Mouse (Mus musculus) neural tube, embryonic 13.5 days (tissue): ENCODE results near the gene Nkain2. TPM values are rescaled to one million over a fixed set of nuclear protein-coding genes. Genes with fewer than 3 reads are reported as not detected.

ENCODE experiments used
- ATAC-seq: fragments of 200-750 bp; cut with Nextera tagmentation; 2 replicates; pipeline ENCODE4 v1.8.0; 2017; ENCODE audit warnings: low read depth, mild to moderate bottlenecking, moderate TSS enrichment, moderate library complexity
- H3K27ac ChIP-seq: fragments of 300-500 bp; sonication (generic); replicated peaks from 2 replicates; pipeline ENCODE4 v1.5.1; 2015; ENCODE audit warnings: moderate library complexity, mild to moderate bottlenecking, inconsistent platforms
- H3K27me3 ChIP-seq: fragments of 300-500 bp; sonication (generic); 2 replicates; pipeline ENCODE4 v1.6.1; 2015; ENCODE audit warnings: mild to moderate bottlenecking, inconsistent platforms
- H3K36me3 ChIP-seq: fragments of 300-500 bp; sonication (generic); 2 replicates; pipeline ENCODE4 v1.6.1; 2015; ENCODE audit warnings: mild to moderate bottlenecking, inconsistent platforms
- H3K4me1 ChIP-seq: fragments of 300-500 bp; sonication (generic); replicated peaks from 2 replicates; pipeline ENCODE4 v1.6.1; 2015; ENCODE audit warnings: inconsistent platforms
- H3K4me2 ChIP-seq: fragments of 300-500 bp; sonication (generic); 2 replicates; pipeline ENCODE4 v1.6.1; 2015; ENCODE audit warnings: inconsistent platforms, mild to moderate bottlenecking, moderate library complexity
- H3K4me3 ChIP-seq: fragments of 300-500 bp; sonication (generic); 2 replicates; pipeline ENCODE4 v1.5.1; 2015; ENCODE audit warnings: mild to moderate bottlenecking, inconsistent platforms
- H3K9ac ChIP-seq: fragments of 300-500 bp; sonication (generic); 2 replicates; pipeline ENCODE4 v1.6.1; 2015; ENCODE audit warnings: moderate library complexity, mild to moderate bottlenecking, inconsistent platforms
- H3K9me3 ChIP-seq: fragments of 300-500 bp; sonication (generic); 2 replicates; pipeline ENCODE4 v1.6.1; 2016; ENCODE audit warnings: inconsistent platforms
- WGBS: fragments of 180-500 bp; shearing (Covaris S2); methylation state at CpG from one replicate; pipeline ENCODE4 v1.1.7; 2015; 5-methylcytosine and 5-hydroxymethylcytosine counted together
- polyA plus RNA-seq: library from polyadenylated mRNA; unstranded; fragments of >200 nt; fragmentation: Nextera tagmentation; extraction: Ambion mirVana; gene quantifications from 2 replicates; pipeline ENCODE4 v1.2.1, GENCODE M21; 2015

Gene Nkain2
- polyA plus RNA-seq, 1 experiment from 2014 or later: 11.2 TPM

DNA sequence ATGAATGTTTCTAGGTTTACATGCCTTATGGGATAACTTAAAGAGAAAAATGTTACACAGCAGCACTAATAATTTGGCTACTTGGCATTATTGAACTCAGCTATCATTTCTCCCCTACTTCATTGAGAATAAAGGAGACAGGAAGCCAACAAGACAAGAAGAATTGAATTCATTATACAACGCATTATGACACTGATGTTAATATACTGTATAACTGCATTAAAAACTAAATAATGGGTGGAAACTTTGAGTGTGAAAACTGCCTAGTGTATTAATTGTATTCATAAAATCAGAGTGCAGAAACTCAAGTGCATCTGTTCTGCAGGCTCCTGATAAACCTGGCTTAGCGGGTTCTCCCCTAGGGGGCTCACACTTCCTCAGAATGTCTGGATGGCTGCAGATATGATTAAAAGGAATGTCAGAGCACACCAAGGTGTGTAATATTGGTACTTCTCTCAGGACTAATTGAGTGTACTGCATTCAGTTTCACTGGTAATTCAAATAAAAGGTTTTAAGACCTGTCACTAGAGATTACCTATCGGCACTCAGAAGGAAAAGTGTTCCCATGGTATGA, 589.2 kb downstream of the Nkain2 start:
- Histone ChIP-seq H3K27me3 (no peaks in the 10 kb centered on the region), H3K9ac (no peak overlapping the region), H3K9me3 (no peaks in the 10 kb centered on the region), H3K4me1 (no peaks in the 10 kb centered on the region), H3K27ac (no peak overlapping the region), H3K4me2 (no peak overlapping the region), H3K36me3 (no peaks in the 10 kb centered on the region), H3K4me3 (no peak overlapping the region)
- ATAC-seq: peak; percentile 72
- 77% methylated on average over 3 of the region's 3 CpGs for WGBS

DNA sequence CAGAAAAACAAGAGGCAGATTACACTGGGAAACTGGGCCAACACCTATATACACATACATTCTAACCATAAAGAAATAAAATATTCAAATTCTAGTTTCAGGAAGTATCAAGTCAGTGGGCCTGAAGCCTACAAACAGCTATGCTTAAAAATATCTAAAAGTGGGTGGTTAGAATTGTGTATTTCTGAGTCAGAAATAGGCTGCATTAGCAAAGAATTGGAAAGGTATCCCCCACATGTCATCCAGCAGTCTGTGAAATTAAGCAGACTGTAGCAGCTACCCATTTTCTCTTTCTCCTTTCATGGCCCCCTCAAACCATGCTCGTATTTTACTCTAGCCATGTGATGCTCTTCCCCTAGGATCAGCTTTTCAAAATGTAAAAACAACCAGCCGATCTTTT, 599.8 kb downstream of the Nkain2 start:
- Histone ChIP-seq H3K4me2 (no peak overlapping the region), H3K27ac (no peak overlapping the region), H3K4me3 (no peak overlapping the region), H3K9me3 (no peaks in the 10 kb centered on the region), H3K36me3 (no peaks in the 10 kb centered on the region), H3K9ac (no peak overlapping the region), H3K4me1 (no peaks in the 10 kb centered on the region), H3K27me3 (no peaks in the 10 kb centered on the region)
- ATAC-seq: no peak
- 64% methylated on average over 2 of the region's 2 CpGs for WGBS

DNA sequence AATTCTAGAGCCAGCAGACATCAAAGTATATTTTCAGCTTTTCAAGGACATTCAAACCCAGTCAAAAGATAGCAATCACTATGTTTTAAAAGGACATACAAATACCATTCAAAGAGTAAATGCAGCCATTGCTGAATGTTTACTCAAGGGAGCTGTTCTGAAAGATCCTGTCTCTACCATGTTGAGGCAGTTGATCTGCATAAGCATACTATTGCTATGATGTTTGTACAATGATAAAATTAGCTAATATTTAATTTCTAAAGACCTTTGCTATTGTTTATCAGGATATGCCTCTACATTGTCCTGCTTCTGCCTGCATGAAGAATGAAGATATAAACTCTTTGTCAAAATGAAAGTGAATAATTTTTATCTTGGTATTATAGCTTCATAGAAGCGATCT, 606.6 kb downstream of the Nkain2 start:
- WGBS: 72% methylated on average over 1 of the region's 1 CpGs
- H3K4me2 ChIP-seq: no peak overlapping the region

DNA sequence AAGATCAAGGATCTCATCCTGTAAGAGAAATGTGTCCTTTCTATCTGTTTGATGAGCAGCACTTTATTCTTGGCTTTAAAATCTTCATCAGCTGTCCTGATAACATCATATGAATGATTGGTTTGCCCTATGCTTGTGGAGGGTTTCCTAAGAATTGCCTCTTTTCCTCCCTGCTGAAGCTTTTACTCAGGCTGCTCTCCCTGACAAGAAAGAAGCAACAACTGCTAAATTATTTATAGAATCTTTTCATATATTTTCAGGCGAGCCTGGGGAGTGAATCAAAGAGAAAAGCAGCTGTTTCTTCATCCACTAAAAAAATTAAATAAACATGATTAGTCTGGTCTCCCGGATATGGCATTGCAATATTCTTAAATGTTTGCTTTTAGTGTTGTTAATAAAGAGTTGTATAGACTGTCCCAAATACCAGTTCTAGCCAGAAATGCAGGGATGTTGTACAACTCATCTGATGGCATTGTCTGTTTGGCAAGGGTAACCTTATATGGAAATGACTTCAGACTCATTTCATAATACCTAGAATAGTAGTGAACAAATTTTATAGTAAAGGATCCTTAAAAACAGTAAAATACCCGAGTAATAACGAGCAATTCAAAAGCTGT, 646.9 kb downstream of the Nkain2 start:
- no peak for ATAC-seq
- Histone ChIP-seq H3K4me1 (no peaks in the 10 kb centered on the region), H3K4me3 (no peak overlapping the region), H3K9me3 (no peaks in the 10 kb centered on the region; the same call in 1 of the 2 replicates), H3K9ac (no peak overlapping the region), H3K36me3 (no peaks in the 10 kb centered on the region), H3K27ac (no peak overlapping the region), H3K4me2 (no peak overlapping the region), H3K27me3 (no peaks in the 10 kb centered on the region)
- 76% methylated on average over 4 of the region's 4 CpGs for WGBS

More for the DNA sequence above, 606.6 kb downstream of the Nkain2 start:
- no peaks in the 10 kb centered on the region for H3K4me1 ChIP-seq
- no peak for ATAC-seq
- H3K9ac ChIP-seq: no peak overlapping the region
- H3K36me3 ChIP-seq: no peaks in the 10 kb centered on the region
- no peak overlapping the region for H3K27ac ChIP-seq
- H3K27me3 ChIP-seq: no peaks in the 10 kb centered on the region
- H3K9me3 ChIP-seq: no peaks in the 10 kb centered on the region
- no peak overlapping the region for H3K4me3 ChIP-seq

DNA sequence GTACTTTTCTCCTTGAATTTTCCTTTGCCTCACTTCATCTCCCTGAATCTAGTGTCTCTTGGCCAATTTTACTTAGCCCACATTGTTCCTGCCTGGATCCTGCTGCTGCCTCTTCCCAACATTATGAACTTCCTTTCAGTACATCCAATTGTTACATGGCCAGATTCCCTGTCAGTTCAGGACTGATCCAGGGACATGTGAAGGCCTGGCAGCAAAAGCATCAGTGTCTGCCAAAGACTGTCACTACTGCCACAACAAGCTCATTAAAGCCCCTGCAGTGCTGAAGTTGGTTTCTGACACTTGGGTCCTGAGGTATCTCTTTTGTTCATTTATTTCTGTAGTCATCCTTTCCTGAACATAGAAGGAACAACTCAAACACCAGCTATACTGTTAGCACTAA, 649.1 kb downstream of the Nkain2 start:
- no peak overlapping the region for H3K9ac ChIP-seq
- H3K27ac ChIP-seq: no peak overlapping the region
- no peaks in the 10 kb centered on the region for H3K9me3 ChIP-seq
- no peaks in the 10 kb centered on the region for H3K4me1 ChIP-seq
- no peaks in the 10 kb centered on the region for H3K27me3 ChIP-seq
- H3K4me2 ChIP-seq: no peak overlapping the region
- no peaks in the 10 kb centered on the region for H3K36me3 ChIP-seq
- no peak overlapping the region for H3K4me3 ChIP-seq
- no peak for ATAC-seq

DNA sequence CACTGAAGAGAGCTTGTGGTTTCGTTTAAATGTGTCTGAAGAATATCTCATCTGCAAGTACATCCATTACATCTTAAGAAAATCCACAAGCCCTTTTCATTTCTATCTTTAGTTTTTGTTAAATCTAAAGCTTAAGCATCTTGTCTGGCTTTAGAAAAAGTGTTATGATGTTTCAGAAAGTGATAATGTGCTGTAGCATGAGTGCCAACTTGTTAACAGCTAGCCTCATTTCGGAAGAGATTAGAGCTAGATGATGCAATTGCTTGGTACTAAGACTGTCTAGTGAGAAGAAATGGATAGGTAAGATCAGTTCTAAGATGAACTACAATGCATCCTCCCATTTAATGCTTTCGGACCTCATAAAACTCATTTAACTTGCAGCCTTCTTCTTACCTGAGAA, 707.3 kb downstream of the Nkain2 start:
- H3K9ac ChIP-seq: no peak overlapping the region
- no peak for ATAC-seq
- H3K4me3 ChIP-seq: no peak overlapping the region
- no peak overlapping the region for H3K27ac ChIP-seq
- no peak overlapping the region for H3K4me2 ChIP-seq
- H3K4me1 ChIP-seq: no peaks in the 10 kb centered on the region
- no peaks in the 10 kb centered on the region for H3K36me3 ChIP-seq
- H3K9me3 ChIP-seq: no peaks in the 10 kb centered on the region
- H3K27me3 ChIP-seq: no peaks in the 10 kb centered on the region
- WGBS: 89% methylated on average over 3 of the region's 3 CpGs

DNA sequence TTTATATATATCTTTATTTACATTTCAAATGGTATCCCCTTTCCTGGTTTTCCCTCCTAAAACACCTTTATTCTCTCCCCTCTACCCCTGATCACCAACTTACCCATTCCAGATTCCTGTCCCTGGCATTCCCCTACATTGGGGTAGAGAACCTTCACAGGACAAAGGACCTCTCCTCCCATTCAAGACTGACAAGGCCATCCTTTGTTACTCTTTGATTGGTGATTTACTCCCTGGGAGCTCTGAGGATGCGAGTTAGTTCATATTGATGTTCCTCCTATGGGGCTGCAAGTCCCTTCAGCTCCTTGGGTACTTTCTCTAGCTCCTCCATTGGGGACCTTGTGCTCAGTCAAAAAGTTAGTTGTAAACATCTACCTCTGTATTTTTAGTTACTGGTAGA, 798.9 kb downstream of the Nkain2 start:
- Histone ChIP-seq H3K9ac (no peak overlapping the region), H3K9me3 (no peaks in the 10 kb centered on the region), H3K27ac (no peak overlapping the region), H3K4me1 (no peaks in the 10 kb centered on the region), H3K4me3 (no peak overlapping the region), H3K4me2 (no peak overlapping the region), H3K27me3 (no peaks in the 10 kb centered on the region), H3K36me3 (no peaks in the 10 kb centered on the region)
- WGBS: 41% methylated on average over 1 of the region's 1 CpGs
- ATAC-seq: no peak

DNA sequence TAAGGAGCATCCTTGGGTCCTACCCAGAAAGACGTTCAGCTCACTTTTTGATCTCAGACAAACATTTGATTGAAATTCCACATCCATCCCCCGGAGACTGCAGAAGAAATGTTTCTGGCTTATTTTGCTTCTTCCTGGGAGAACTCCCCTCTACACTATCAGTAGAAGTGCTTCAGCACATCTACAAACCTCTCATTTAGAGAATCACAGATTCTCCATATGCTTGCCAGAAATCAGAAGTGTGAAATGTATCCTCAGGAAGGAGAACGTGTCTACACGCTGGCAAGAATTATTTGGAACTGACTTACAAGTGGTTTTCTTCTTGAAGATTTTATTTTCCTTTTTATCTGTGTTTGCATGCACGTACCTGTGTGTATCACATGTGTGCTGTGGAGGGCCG, 829.9 kb downstream of the Nkain2 start:
- Histone ChIP-seq H3K4me3 (no peak overlapping the region), H3K9ac (no peak overlapping the region)

DNA sequence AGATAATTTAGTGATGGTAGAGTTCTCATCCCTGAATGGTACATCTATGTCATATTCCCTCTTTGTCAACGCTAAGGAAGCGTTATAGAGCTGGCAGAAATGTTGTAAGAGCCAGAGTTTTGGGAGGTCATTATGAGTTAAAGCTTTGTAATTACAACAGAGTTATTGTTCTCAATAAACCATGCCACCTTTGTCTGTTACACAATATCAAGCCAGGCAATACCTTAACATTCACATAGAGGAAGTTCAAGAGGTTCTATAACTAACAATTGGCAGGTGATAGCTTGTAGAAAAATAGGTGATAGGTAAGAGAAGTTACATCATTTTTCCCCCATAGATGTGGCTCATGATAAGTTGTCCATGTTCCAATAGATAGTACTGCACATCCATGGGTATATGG, 832.0 kb downstream of the Nkain2 start:
- H3K4me1 ChIP-seq: no peaks in the 10 kb centered on the region
- H3K4me2 ChIP-seq: no peak overlapping the region
- no peak overlapping the region for H3K27ac ChIP-seq
- H3K9me3 ChIP-seq: no peaks in the 10 kb centered on the region
- H3K36me3 ChIP-seq: no peaks in the 10 kb centered on the region
- no peak overlapping the region for H3K9ac ChIP-seq
- H3K4me3 ChIP-seq: no peak overlapping the region
- WGBS: 89% methylated on average over 2 of the region's 2 CpGs
- ATAC-seq: no peak
- H3K27me3 ChIP-seq: no peaks in the 10 kb centered on the region

More for the DNA sequence above, 829.9 kb downstream of the Nkain2 start:
- ATAC-seq: no peak
- Histone ChIP-seq H3K4me2 (no peak overlapping the region), H3K36me3 (no peaks in the 10 kb centered on the region), H3K27ac (no peak overlapping the region), H3K4me1 (no peaks in the 10 kb centered on the region), H3K27me3 (no peaks in the 10 kb centered on the region), H3K9me3 (no peaks in the 10 kb centered on the region)
- 87% methylated on average over 6 of the region's 6 CpGs for WGBS

DNA sequence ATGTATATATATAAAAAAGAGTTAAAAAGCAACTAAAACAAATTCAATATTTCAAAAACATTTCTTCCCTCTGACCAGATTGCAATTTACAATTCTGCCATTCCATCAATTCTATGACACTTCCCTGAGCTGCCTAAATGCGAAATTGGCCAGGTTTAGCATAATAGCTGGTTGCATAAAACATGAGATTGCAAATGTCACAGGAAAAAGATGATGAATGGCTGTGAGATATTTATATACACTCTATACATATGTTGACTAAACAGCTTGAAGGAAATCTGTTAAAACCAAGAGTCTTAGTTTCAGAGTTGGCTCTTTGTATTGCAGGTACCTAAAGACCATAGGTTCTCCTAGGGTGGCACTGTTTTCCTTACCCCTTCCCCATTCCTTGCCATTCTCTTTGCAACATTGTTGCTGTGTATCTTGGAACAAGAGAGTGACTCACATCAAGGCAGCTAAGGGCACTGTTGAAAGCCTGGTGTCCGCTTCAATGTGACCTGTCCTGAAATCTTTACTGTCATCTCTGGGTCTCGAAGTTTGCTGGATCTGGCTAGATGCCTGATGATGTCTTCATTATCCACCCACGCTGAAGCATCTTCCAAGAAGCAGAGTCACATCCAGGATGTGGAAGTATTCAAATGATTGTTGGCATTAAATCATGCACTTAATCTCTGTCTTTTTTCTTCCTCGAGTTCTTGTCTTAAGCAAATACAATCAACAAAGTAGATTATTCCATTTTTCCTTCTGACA, 837.5 kb downstream of the Nkain2 start:
- Histone ChIP-seq H3K9me3 (no peaks in the 10 kb centered on the region), H3K4me2 (no peak overlapping the region), H3K4me3 (no peak overlapping the region), H3K27ac (no peak overlapping the region), H3K4me1 (no peaks in the 10 kb centered on the region), H3K36me3 (no peaks in the 10 kb centered on the region), H3K27me3 (no peaks in the 10 kb centered on the region), H3K9ac (no peak overlapping the region)
- ATAC-seq: no peak
- WGBS: 88% methylated on average over 5 of the region's 5 CpGs

DNA sequence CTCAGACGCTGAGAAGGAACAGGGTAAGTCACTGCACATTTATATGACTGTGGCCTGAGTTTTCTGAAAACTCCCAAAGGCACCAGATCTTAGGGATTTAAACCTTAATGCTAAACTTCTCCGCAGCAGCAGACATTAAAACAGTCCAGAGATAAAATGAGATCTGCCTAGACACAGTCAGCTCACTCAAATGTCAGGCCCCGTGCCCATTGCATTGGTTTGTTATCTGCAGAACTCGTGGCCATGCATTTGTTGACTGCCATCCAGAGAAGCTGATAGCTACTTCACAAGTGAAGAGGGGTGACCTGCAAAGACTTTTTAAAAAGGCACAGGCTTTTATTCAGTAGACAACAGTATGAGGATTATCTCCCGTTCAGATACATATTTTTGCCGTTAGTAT, 838.2 kb downstream of the Nkain2 start:
- no peak for ATAC-seq
- H3K4me1 ChIP-seq: no peaks in the 10 kb centered on the region
- no peak overlapping the region for H3K4me2 ChIP-seq
- H3K27ac ChIP-seq: no peak overlapping the region
- H3K27me3 ChIP-seq: no peaks in the 10 kb centered on the region
- no peak overlapping the region for H3K9ac ChIP-seq
- 90% methylated on average over 6 of the region's 6 CpGs for WGBS
- no peaks in the 10 kb centered on the region for H3K9me3 ChIP-seq
- H3K4me3 ChIP-seq: no peak overlapping the region
- H3K36me3 ChIP-seq: no peaks in the 10 kb centered on the region

DNA sequence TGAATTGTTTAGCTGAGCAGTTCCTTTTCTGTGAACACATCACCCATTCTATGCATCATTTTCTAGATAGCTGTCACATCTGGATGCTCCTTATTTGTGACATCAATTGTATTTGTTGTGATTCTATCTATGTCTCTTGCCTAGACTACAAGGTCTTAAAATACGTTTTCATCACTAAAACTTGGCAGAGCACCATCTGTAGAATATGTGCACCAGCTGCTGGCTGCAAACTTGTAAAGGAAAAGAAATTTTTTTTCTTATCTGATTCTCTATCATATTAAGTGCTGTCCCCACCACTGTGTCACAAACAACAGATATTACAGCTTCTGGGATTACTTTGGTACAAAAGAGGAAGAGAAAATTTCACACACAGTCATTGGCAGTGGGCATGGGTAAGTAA, 860.3 kb downstream of the Nkain2 start:
- Histone ChIP-seq H3K4me2 (no peak overlapping the region), H3K9ac (no peak overlapping the region), H3K27ac (no peak overlapping the region), H3K9me3 (no peaks in the 10 kb centered on the region), H3K4me3 (no peak overlapping the region), H3K27me3 (no peaks in the 10 kb centered on the region), H3K4me1 (no peaks in the 10 kb centered on the region), H3K36me3 (no peaks in the 10 kb centered on the region)
- 56% methylated on average over 1 of the region's 1 CpGs for WGBS
- ATAC-seq: no peak

DNA sequence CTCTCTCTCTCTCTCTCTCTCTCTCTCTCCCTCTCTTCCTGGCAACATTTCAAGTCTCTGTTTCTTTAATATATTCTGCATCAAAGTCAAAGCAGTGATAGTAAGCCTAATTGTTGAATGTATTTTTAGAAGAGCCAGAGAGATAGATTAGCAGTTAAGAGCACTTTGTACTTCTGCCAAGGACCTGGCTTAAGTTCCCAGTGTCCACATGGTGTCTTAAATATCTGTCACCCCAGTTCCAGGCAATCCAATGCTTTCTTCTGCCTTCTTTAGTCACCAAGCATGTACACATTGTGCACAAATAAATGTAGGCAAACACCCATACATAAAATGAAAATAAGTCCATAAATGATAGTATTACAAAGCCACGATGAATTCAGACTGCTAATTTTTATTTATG, 871.9 kb downstream of the Nkain2 start:
- no peaks in the 10 kb centered on the region for H3K36me3 ChIP-seq
- no peaks in the 10 kb centered on the region for H3K9me3 ChIP-seq
- H3K4me2 ChIP-seq: no peak overlapping the region
- 86% methylated on average over 1 of the region's 1 CpGs for WGBS
- no peak for ATAC-seq
- H3K9ac ChIP-seq: no peak overlapping the region
- H3K27ac ChIP-seq: no peak overlapping the region
- no peak overlapping the region for H3K4me3 ChIP-seq
- no peaks in the 10 kb centered on the region for H3K4me1 ChIP-seq
- H3K27me3 ChIP-seq: no peaks in the 10 kb centered on the region
